Mouse (Mus musculus) kidney, embryonic 14.5 days (tissue): ENCODE data around the gene Mcm10. TPM values are rescaled to one million over a fixed set of nuclear protein-coding genes. Genes with fewer than 3 reads are reported as not detected.

Experiments
- ATAC-seq: fragments of 200-750 bp; cut with Nextera tagmentation; 2 replicates; pipeline ENCODE4 v1.8.0; 2017; ENCODE audit warnings: moderate number of reproducible peaks, mild to moderate bottlenecking, moderate TSS enrichment, moderate library complexity; ENCODE audit not compliant: low FRiP score, low TSS enrichment
- H3K27ac ChIP-seq: fragments of 300-500 bp; sonication (generic); 2 replicates; pipeline ENCODE4 v1.5.1; 2014; ENCODE audit warnings: low read depth, mild to moderate bottlenecking, low read length, moderate library complexity, mixed read lengths
- H3K27me3 ChIP-seq: fragments of 300-500 bp; sonication (generic); 2 replicates; pipeline ENCODE4 v1.6.1; 2014; ENCODE audit warnings: mild to moderate bottlenecking, low read length; ENCODE audit not compliant: control insufficient read depth, insufficient read depth
- H3K36me3 ChIP-seq: fragments of 300-500 bp; sonication (generic); 2 replicates; pipeline ENCODE4 v1.6.1; 2014; ENCODE audit warnings: low read length, mixed read lengths; ENCODE audit not compliant: control insufficient read depth, insufficient read depth
- H3K4me1 ChIP-seq: fragments of 300-500 bp; sonication (generic); 2 replicates; pipeline ENCODE4 v1.6.1; 2014; ENCODE audit warnings: low read length, mixed read lengths; ENCODE audit not compliant: control insufficient read depth, insufficient read depth
- H3K4me2 ChIP-seq: fragments of 300-500 bp; sonication (generic); replicated peaks from 2 replicates; pipeline ENCODE4 v1.6.1; 2014; ENCODE audit warnings: low read depth, mild to moderate bottlenecking, low read length
- H3K4me3 ChIP-seq: fragments of 300-500 bp; sonication (generic); 2 replicates; pipeline ENCODE4 v1.5.1; 2014; ENCODE audit warnings: mild to moderate bottlenecking, low read length
- H3K9ac ChIP-seq: fragments of 300-500 bp; sonication (generic); 2 replicates; pipeline ENCODE4 v1.6.1; 2014; ENCODE audit warnings: low read depth, mild to moderate bottlenecking, low read length, moderate library complexity
- H3K9me3 ChIP-seq: fragments of 300-500 bp; sonication (generic); 2 replicates; pipeline ENCODE4 v1.6.1; 2016; ENCODE audit warnings: low read length; ENCODE audit not compliant: control insufficient read depth
- WGBS: fragments of 180-500 bp; shearing (Covaris S2); extraction: QIAGEN DNeasy Blood & Tissue Kit; methylation state at CpG from one replicate; pipeline ENCODE4 v1.1.7; 2014; 5-methylcytosine and 5-hydroxymethylcytosine counted together
- polyA plus RNA-seq: library from polyadenylated mRNA; unstranded; fragments of >200 nt; fragmentation: Nextera tagmentation; extraction: Ambion mirVana; gene quantifications from 2 replicates; pipeline ENCODE4 v1.2.1, GENCODE M21; 2014

Gene Mcm10
- polyA plus RNA-seq, 1 experiment from 2014 or later, result 46.4 TPM

DNA sequence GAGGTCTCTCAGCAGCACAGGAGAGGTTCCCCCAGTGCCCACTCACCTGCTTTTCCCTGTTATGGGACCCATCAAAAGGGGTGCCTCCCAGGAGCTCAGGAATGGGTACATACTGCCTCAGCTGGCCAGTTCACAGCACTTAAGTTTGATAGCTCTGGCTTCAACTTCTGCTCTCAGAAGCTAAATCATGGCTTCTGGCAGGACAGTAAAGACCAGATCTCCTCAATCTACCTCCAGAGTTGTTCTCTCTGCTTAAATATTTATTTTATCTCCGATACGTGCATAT lies 30.8 kb upstream of the Mcm10 start:
- H3K4me2 ChIP-seq, result no peak overlapping the region
- no peaks in the 10 kb centered on the region for H3K27me3 ChIP-seq
- ATAC-seq, result no peak
- no peaks in the 10 kb centered on the region for H3K36me3 ChIP-seq
- H3K9me3 ChIP-seq, result no peaks in the 10 kb centered on the region
- H3K4me1 ChIP-seq, result peaks cover 8% of the 10 kb centered on the region; the same call in 1 of the 2 replicates
- 87% methylated on average over 2 of the region's 2 CpGs for WGBS
- no peak overlapping the region for H3K9ac ChIP-seq
- H3K27ac ChIP-seq, result no peak overlapping the region
- H3K4me3 ChIP-seq, result no peak overlapping the region

GRCm38 (mm10) chr2:5042616-5043475 lies 30.3 kb upstream of the Mcm10 start:
- Histone ChIP-seq H3K9ac (no peak overlapping the region), H3K36me3 (no peaks in the 10 kb centered on the region), H3K4me1 (peaks cover 8% of the 10 kb centered on the region; the same call in 1 of the 2 replicates), H3K4me3 (no peak overlapping the region), H3K9me3 (no peaks in the 10 kb centered on the region), H3K27ac (no peak overlapping the region), H3K4me2 (no peak overlapping the region), H3K27me3 (no peaks in the 10 kb centered on the region)
- ATAC-seq, result no peak
- 74% methylated on average over 11 of the region's 11 CpGs for WGBS

DNA sequence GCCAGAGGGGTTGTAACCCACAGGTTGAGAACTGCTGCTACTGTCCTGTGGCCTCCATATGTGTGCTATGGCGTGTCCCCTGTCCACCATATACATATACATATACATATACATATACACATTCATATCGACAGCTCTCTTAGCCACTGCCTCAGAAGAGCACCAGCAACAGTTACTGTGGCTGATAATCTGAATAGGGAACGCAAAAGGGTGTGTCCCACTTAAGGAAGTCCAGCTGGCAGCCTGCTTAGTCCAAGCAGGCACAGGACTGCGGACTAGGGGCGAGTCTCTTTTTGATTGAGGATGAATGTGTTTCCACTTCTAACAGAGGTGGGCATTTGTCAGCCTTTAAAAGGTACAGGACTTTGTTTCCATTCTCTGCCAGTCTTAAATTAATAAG lies 29.3 kb upstream of the Mcm10 start:
- H3K9me3 ChIP-seq, result no peaks in the 10 kb centered on the region
- H3K4me1 ChIP-seq, result peaks cover 8% of the 10 kb centered on the region; the same call in 1 of the 2 replicates
- no peak for ATAC-seq
- no peak overlapping the region for H3K9ac ChIP-seq
- 83% methylated on average over 5 of the region's 5 CpGs for WGBS
- no peaks in the 10 kb centered on the region for H3K36me3 ChIP-seq
- no peak overlapping the region for H3K4me2 ChIP-seq
- H3K4me3 ChIP-seq, result no peak overlapping the region
- H3K27ac ChIP-seq, result no peak overlapping the region
- no peaks in the 10 kb centered on the region for H3K27me3 ChIP-seq

- WGBS, result 87% methylated on average over 12 of the region's 12 CpGs
- Histone ChIP-seq H3K9ac (no peak overlapping the region), H3K27me3 (no peaks in the 10 kb centered on the region), H3K4me1 (peaks cover 7% of the 10 kb centered on the region; the same call in 1 of the 2 replicates), H3K9me3 (no peaks in the 10 kb centered on the region), H3K27ac (no peak overlapping the region), H3K4me3 (no peak overlapping the region), H3K4me2 (no peak overlapping the region), H3K36me3 (no peaks in the 10 kb centered on the region)
- ATAC-seq, result no peak
Observed at GRCm38 (mm10) chr2:5040281-5041161, 27.9 kb upstream of the Mcm10 start.

- no peak for ATAC-seq
Observed at GRCm38 (mm10) chr2:5039350-5040170, 27.0 kb upstream of the Mcm10 start.

GRCm38 (mm10) chr2:5038320-5038719 lies 25.7 kb upstream of the Mcm10 start:
- no peak for ATAC-seq
- Histone ChIP-seq H3K9me3 (no peaks in the 10 kb centered on the region), H3K4me1 (no peaks in the 10 kb centered on the region), H3K36me3 (no peaks in the 10 kb centered on the region), H3K27me3 (no peaks in the 10 kb centered on the region), H3K9ac (no peak overlapping the region), H3K4me2 (no peak overlapping the region), H3K4me3 (no peak overlapping the region), H3K27ac (no peak overlapping the region)
- 85% methylated on average over 5 of the region's 5 CpGs for WGBS

More at GRCm38 (mm10) chr2:5039350-5040170, 27.0 kb upstream of the Mcm10 start:
- no peaks in the 10 kb centered on the region for H3K4me1 ChIP-seq
- H3K9me3 ChIP-seq, result no peaks in the 10 kb centered on the region
- no peak overlapping the region for H3K9ac ChIP-seq
- WGBS, result 82% methylated on average over 13 of the region's 13 CpGs
- no peak overlapping the region for H3K4me2 ChIP-seq
- no peaks in the 10 kb centered on the region for H3K36me3 ChIP-seq
- no peak overlapping the region for H3K27ac ChIP-seq
- H3K4me3 ChIP-seq, result no peak overlapping the region
- no peaks in the 10 kb centered on the region for H3K27me3 ChIP-seq

GRCm38 (mm10) chr2:5037390-5037789 lies 24.8 kb upstream of the Mcm10 start:
- no peak for ATAC-seq
- Histone ChIP-seq H3K4me3 (no peak overlapping the region), H3K27ac (no peak overlapping the region), H3K27me3 (no peaks in the 10 kb centered on the region), H3K36me3 (no peaks in the 10 kb centered on the region), H3K4me2 (no peak overlapping the region), H3K9me3 (no peaks in the 10 kb centered on the region), H3K9ac (no peak overlapping the region), H3K4me1 (no peaks in the 10 kb centered on the region)
- 70% methylated on average over 3 of the region's 3 CpGs for WGBS

- no peak for ATAC-seq
- Histone ChIP-seq H3K9me3 (no peaks in the 10 kb centered on the region), H3K27me3 (no peaks in the 10 kb centered on the region), H3K9ac (no peak overlapping the region), H3K4me2 (no peak overlapping the region), H3K36me3 (no peaks in the 10 kb centered on the region), H3K4me3 (no peak overlapping the region), H3K4me1 (no peaks in the 10 kb centered on the region), H3K27ac (no peak overlapping the region)
- WGBS, result 86% methylated on average over 10 of the region's 10 CpGs
Observed at GRCm38 (mm10) chr2:5036411-5037076, 24.0 kb upstream of the Mcm10 start.
